Mouse (Mus musculus) v-Abl transformed pro-B cells (cell line): Measurements from ENCODE around the gene Msx2.

Experiments
- in situ Hi-C, 2 experiments: fragments of 400-800 bp; cut with MboI; formaldehyde crosslinking; loops; one replicate each; pipeline ENCODE4 v1.15.1; 2025; ENCODE audit not compliant: unreplicated experiment in 2 of 2

The Msx2 gene

GRCm38 (mm10) chr13:53466189-53466866 lies 6.5 kb downstream of the Msx2 start:
- in situ Hi-C loops, result no loop called here

GRCm38 (mm10) chr13:53465191-53465820 lies 7.6 kb downstream of the Msx2 start:
- in situ Hi-C loops, result no loop called here

- in situ Hi-C loops, result no loop called here
Observed at GRCm38 (mm10) chr13:53464441-53465001, 8.4 kb downstream of the Msx2 start.

- in situ Hi-C loops, result no loop called here
Observed at GRCm38 (mm10) chr13:53463946-53464345, 8.9 kb downstream of the Msx2 start.

- in situ Hi-C loops, result no loop called here
Observed at GRCm38 (mm10) chr13:53463037-53463436, 9.8 kb downstream of the Msx2 start.

- in situ Hi-C loops, result no loop called here
Observed at GRCm38 (mm10) chr13:53462649-53462970, 10.3 kb downstream of the Msx2 start.

- in situ Hi-C loops, result no loop called here
Observed at GRCm38 (mm10) chr13:53461855-53462648, 10.8 kb downstream of the Msx2 start.

- in situ Hi-C loops, result no loop called here
Observed at GRCm38 (mm10) chr13:53461346-53461745, 11.5 kb downstream of the Msx2 start.

- in situ Hi-C loops, result no loop called here
Observed at GRCm38 (mm10) chr13:53458766-53459165, 14.1 kb downstream of the Msx2 start.

- in situ Hi-C loops, result no loop called here
Observed at GRCm38 (mm10) chr13:53454794-53455672, 17.8 kb downstream of the Msx2 start.

GRCm38 (mm10) chr13:53453927-53454326 lies 18.9 kb downstream of the Msx2 start:
- in situ Hi-C loops, result no loop called here

GRCm38 (mm10) chr13:53447609-53448008 lies 25.3 kb downstream of the Msx2 start:
- in situ Hi-C loops, result no loop called here

GRCm38 (mm10) chr13:53443602-53444001 lies 29.3 kb downstream of the Msx2 start:
- in situ Hi-C loops, result no loop called here

- in situ Hi-C loops, result no loop called here
Observed at GRCm38 (mm10) chr13:53442168-53442980, 30.5 kb downstream of the Msx2 start.

GRCm38 (mm10) chr13:53441307-53442028 lies 31.4 kb downstream of the Msx2 start:
- in situ Hi-C loops, result no loop called here

- in situ Hi-C loops, result no loop called here
Observed at GRCm38 (mm10) chr13:53439957-53440356, 32.9 kb downstream of the Msx2 start.

- in situ Hi-C loops, result loop anchor here (10.0 kb wide), 1 partner anchor 302 kb away; no protein-coding TSS in a partner anchor
Observed at GRCm38 (mm10) chr13:53426507-53426906, 46.4 kb downstream of the Msx2 start.

- in situ Hi-C loops, result loop anchor here (10.0 kb wide), 1 partner anchor 296 kb away; no protein-coding TSS in a partner anchor
Observed at GRCm38 (mm10) chr13:53421189-53421588, 51.7 kb downstream of the Msx2 start.

- in situ Hi-C loops, result loop anchor here (10.0 kb wide), 1 partner anchor 296 kb away; no protein-coding TSS in a partner anchor
Observed at GRCm38 (mm10) chr13:53420741-53421140, 52.1 kb downstream of the Msx2 start.
